Mouse (Mus musculus) stomach, embryonic 15.5 days (tissue): ENCODE results near the gene Tmem238l. TPM values are rescaled to one million over a fixed set of nuclear protein-coding genes. Genes with fewer than 3 reads are reported as not detected.

Source experiments
- ATAC-seq: fragments of 200-750 bp; cut with Nextera tagmentation; 2 replicates; pipeline ENCODE4 v1.8.0; 2017; ENCODE audit warnings: low read depth, moderate number of reproducible peaks, moderate TSS enrichment; ENCODE audit not compliant: insufficient read depth, low FRiP score
- H3K27ac ChIP-seq: fragments of 300-500 bp; sonication (generic); 2 replicates; pipeline ENCODE4 v1.5.1; 2015; ENCODE audit warnings: mild to moderate bottlenecking, inconsistent platforms
- H3K27me3 ChIP-seq: fragments of 300-500 bp; sonication (generic); replicated peaks from 2 replicates; pipeline ENCODE4 v1.6.1; 2015; ENCODE audit warnings: inconsistent platforms
- H3K36me3 ChIP-seq: fragments of 300-500 bp; sonication (generic); 2 replicates; pipeline ENCODE4 v1.6.1; 2015; ENCODE audit warnings: inconsistent platforms
- H3K4me1 ChIP-seq: fragments of 300-500 bp; sonication (generic); 2 replicates; pipeline ENCODE4 v1.6.1; 2015; ENCODE audit warnings: inconsistent platforms
- H3K4me2 ChIP-seq: fragments of 300-500 bp; sonication (generic); 2 replicates; pipeline ENCODE4 v1.6.1; 2015; ENCODE audit warnings: mild to moderate bottlenecking, inconsistent platforms
- H3K4me3 ChIP-seq: fragments of 300-500 bp; sonication (generic); replicated peaks from 2 replicates; pipeline ENCODE4 v1.5.1; 2015; ENCODE audit warnings: inconsistent platforms
- H3K9ac ChIP-seq: fragments of 300-500 bp; sonication (generic); 2 replicates; pipeline ENCODE4 v1.6.1; 2015; ENCODE audit warnings: inconsistent platforms
- H3K9me3 ChIP-seq: fragments of 300-500 bp; sonication (generic); 2 replicates; pipeline ENCODE4 v1.6.1; 2016; ENCODE audit warnings: inconsistent platforms
- WGBS: fragments of 180-500 bp; shearing (Covaris S2); methylation state at CpG from one replicate; pipeline ENCODE4 v1.1.7; 2015; 5-methylcytosine and 5-hydroxymethylcytosine counted together
- polyA plus RNA-seq: library from polyadenylated mRNA; unstranded; fragments of >200 nt; fragmentation: Nextera tagmentation; extraction: Ambion mirVana; gene quantifications from 2 replicates; pipeline ENCODE4 v1.2.1, GENCODE M21; 2015

The Tmem238l gene
- polyA plus RNA-seq, 1 experiment from 2014 or later, result 0.77 TPM

GRCm38 (mm10) chr11:66982794-66983193 lies 26.4 kb downstream of the Tmem238l start:
- Histone ChIP-seq H3K27me3 (no peaks in the 10 kb centered on the region), H3K4me2 (no peak overlapping the region), H3K9me3 (no peaks in the 10 kb centered on the region), H3K9ac (no peak overlapping the region), H3K27ac (peak overlapping the region; percentile 41), H3K4me3 (no peak overlapping the region), H3K4me1 (peaks cover 21% of the 10 kb centered on the region), H3K36me3 (no peaks in the 10 kb centered on the region)
- ATAC-seq, result no peak
- 29% methylated on average over 6 of the region's 6 CpGs for WGBS

- ATAC-seq, result 0 out of 2 replicates have a peak, but pooled peaks have one; percentile 16
- peak overlapping the region; percentile 72; the same call in 1 of the 2 replicates for H3K4me2 ChIP-seq
- H3K4me1 ChIP-seq, result peaks cover 21% of the 10 kb centered on the region
- WGBS, result 45% methylated on average over 11 of the region's 11 CpGs
- peak overlapping the region; percentile 81 for H3K27ac ChIP-seq
- H3K9ac ChIP-seq, result no peak overlapping the region
- H3K27me3 ChIP-seq, result no peaks in the 10 kb centered on the region
- no peak overlapping the region for H3K4me3 ChIP-seq
- H3K9me3 ChIP-seq, result no peaks in the 10 kb centered on the region
- H3K36me3 ChIP-seq, result no peaks in the 10 kb centered on the region
Measured at GRCm38 (mm10) chr11:66983422-66984164, 27.2 kb downstream of the Tmem238l start.

- Histone ChIP-seq H3K9me3 (no peaks in the 10 kb centered on the region), H3K27me3 (no peaks in the 10 kb centered on the region), H3K4me1 (peaks cover 21% of the 10 kb centered on the region), H3K36me3 (no peaks in the 10 kb centered on the region), H3K27ac (peak overlapping the region; percentile 81), H3K4me2 (peak overlapping the region; percentile 72), H3K9ac (no peak overlapping the region), H3K4me3 (peak overlapping the region; percentile 42)
- peak; percentile 54; the same call in 1 of the 2 replicates for ATAC-seq
- 4% methylated on average over 28 of the region's 28 CpGs for WGBS
Measured at GRCm38 (mm10) chr11:66984165-66985135, 28.0 kb downstream of the Tmem238l start.

- Histone ChIP-seq H3K27me3 (no peaks in the 10 kb centered on the region), H3K4me3 (peak overlapping the region; percentile 42), H3K9ac (peak overlapping the region; percentile 10; the same call in 1 of the 2 replicates), H3K36me3 (no peaks in the 10 kb centered on the region), H3K4me1 (peaks cover 21% of the 10 kb centered on the region), H3K9me3 (no peaks in the 10 kb centered on the region), H3K27ac (peak overlapping the region; percentile 81), H3K4me2 (peak overlapping the region; percentile 72)
- 24% methylated on average over 11 of the region's 11 CpGs for WGBS
- no peak for ATAC-seq
Measured at GRCm38 (mm10) chr11:66985136-66985702, 28.8 kb downstream of the Tmem238l start.

GRCm38 (mm10) chr11:66992150-66992549 lies 35.7 kb downstream of the Tmem238l start:
- H3K4me1 ChIP-seq, result no peaks in the 10 kb centered on the region
- no peak overlapping the region for H3K4me2 ChIP-seq
- no peak overlapping the region for H3K27ac ChIP-seq
- no peak overlapping the region for H3K9ac ChIP-seq
- no peaks in the 10 kb centered on the region for H3K27me3 ChIP-seq
- 77% methylated on average over 2 of the region's 2 CpGs for WGBS
- H3K36me3 ChIP-seq, result no peaks in the 10 kb centered on the region
- H3K9me3 ChIP-seq, result no peaks in the 10 kb centered on the region
- H3K4me3 ChIP-seq, result no peak overlapping the region
- ATAC-seq, result no peak

- no peak for ATAC-seq
- WGBS, result 45% methylated on average over 1 of the region's 1 CpGs
- H3K9ac ChIP-seq, result no peak overlapping the region
- H3K36me3 ChIP-seq, result no peaks in the 10 kb centered on the region
- no peak overlapping the region for H3K27ac ChIP-seq
- H3K27me3 ChIP-seq, result no peaks in the 10 kb centered on the region
- no peak overlapping the region for H3K4me2 ChIP-seq
- no peaks in the 10 kb centered on the region for H3K9me3 ChIP-seq
- H3K4me3 ChIP-seq, result no peak overlapping the region
- no peaks in the 10 kb centered on the region for H3K4me1 ChIP-seq
Measured at GRCm38 (mm10) chr11:66993674-66994073, 37.2 kb downstream of the Tmem238l start.

- H3K4me3 ChIP-seq, result no peak overlapping the region
- H3K27me3 ChIP-seq, result no peaks in the 10 kb centered on the region
- no peaks in the 10 kb centered on the region for H3K36me3 ChIP-seq
- 76% methylated on average over 4 of the region's 4 CpGs for WGBS
- no peak overlapping the region for H3K27ac ChIP-seq
- no peaks in the 10 kb centered on the region for H3K4me1 ChIP-seq
- H3K9me3 ChIP-seq, result no peaks in the 10 kb centered on the region
- no peak overlapping the region for H3K9ac ChIP-seq
- no peak for ATAC-seq
- H3K4me2 ChIP-seq, result no peak overlapping the region
Measured at GRCm38 (mm10) chr11:66996446-66996845, 40.0 kb downstream of the Tmem238l start.

- Histone ChIP-seq H3K27ac (no peak overlapping the region; the same call in 1 of the 2 replicates), H3K4me2 (no peak overlapping the region), H3K9ac (no peak overlapping the region), H3K4me3 (no peak overlapping the region), H3K4me1 (no peaks in the 10 kb centered on the region), H3K27me3 (no peaks in the 10 kb centered on the region), H3K36me3 (no peaks in the 10 kb centered on the region), H3K9me3 (no peaks in the 10 kb centered on the region)
- ATAC-seq, result peak; percentile 92
- 63% methylated on average over 14 of the region's 14 CpGs for WGBS
Measured at GRCm38 (mm10) chr11:66998467-66999403, 42.3 kb downstream of the Tmem238l start.

- no peak overlapping the region for H3K27ac ChIP-seq
Measured at GRCm38 (mm10) chr11:67000671-67001070, 44.2 kb downstream of the Tmem238l start.

GRCm38 (mm10) chr11:67001717-67002116 lies 45.3 kb downstream of the Tmem238l start:
- WGBS, result 45% methylated on average over 1 of the region's 1 CpGs
- no peak for ATAC-seq

More at GRCm38 (mm10) chr11:67000671-67001070, 44.2 kb downstream of the Tmem238l start:
- Histone ChIP-seq H3K9ac (no peak overlapping the region), H3K27me3 (no peaks in the 10 kb centered on the region), H3K36me3 (no peaks in the 10 kb centered on the region), H3K4me2 (no peak overlapping the region), H3K4me3 (no peak overlapping the region), H3K9me3 (no peaks in the 10 kb centered on the region), H3K4me1 (no peaks in the 10 kb centered on the region)
- WGBS, result 70% methylated on average over 4 of the region's 4 CpGs
- no peak for ATAC-seq

GRCm38 (mm10) chr11:67002911-67003310 lies 46.5 kb downstream of the Tmem238l start:
- H3K36me3 ChIP-seq, result no peaks in the 10 kb centered on the region
- H3K4me1 ChIP-seq, result no peaks in the 10 kb centered on the region
- no peak overlapping the region for H3K4me2 ChIP-seq
- H3K27ac ChIP-seq, result no peak overlapping the region
- no peak overlapping the region for H3K4me3 ChIP-seq
- H3K27me3 ChIP-seq, result no peaks in the 10 kb centered on the region
- ATAC-seq, result no peak
- no peak overlapping the region for H3K9ac ChIP-seq
- 51% methylated on average over 2 of the region's 2 CpGs for WGBS
- H3K9me3 ChIP-seq, result no peaks in the 10 kb centered on the region

More at GRCm38 (mm10) chr11:67001717-67002116, 45.3 kb downstream of the Tmem238l start:
- H3K4me2 ChIP-seq, result no peak overlapping the region
- H3K27me3 ChIP-seq, result no peaks in the 10 kb centered on the region
- H3K4me1 ChIP-seq, result no peaks in the 10 kb centered on the region
- H3K27ac ChIP-seq, result no peak overlapping the region
- no peaks in the 10 kb centered on the region for H3K9me3 ChIP-seq
- no peak overlapping the region for H3K9ac ChIP-seq
- no peaks in the 10 kb centered on the region for H3K36me3 ChIP-seq
- no peak overlapping the region for H3K4me3 ChIP-seq
